Mouse (Mus musculus) liver, adult 2 months (tissue): ENCODE data around the gene Ctbp2. TPM values are rescaled to one million over a fixed set of nuclear protein-coding genes. Genes with fewer than 3 reads are reported as not detected.

Source experiments
- DNase-seq: peaks from one replicate; pipeline ENCODE4 v3.0.0-alpha.2; 2011; ENCODE audit warnings: low read depth, low spot score; ENCODE audit errors: extremely low read depth
- H3K27ac ChIP-seq: fragments of 200-500 bp; replicated peaks from 2 replicates; pipeline ENCODE4 v1.5.1; 2012; ENCODE audit warnings: low read depth, mild to moderate bottlenecking, control low read depth, inconsistent platforms, low read length; ENCODE audit not compliant: insufficient read depth
- H3K27me3 ChIP-seq: fragments of 200-500 bp; 2 replicates; pipeline ENCODE4 v1.6.1; 2012; ENCODE audit warnings: mild to moderate bottlenecking, moderate library complexity, low read length, inconsistent platforms; ENCODE audit not compliant: control insufficient read depth, insufficient read depth
- H3K36me3 ChIP-seq: fragments of 200-500 bp; 2 replicates; pipeline ENCODE4 v1.6.1; 2012; ENCODE audit warnings: low read length, inconsistent platforms; ENCODE audit not compliant: control insufficient read depth, insufficient read depth
- H3K4me1 ChIP-seq: fragments of 200-500 bp; 2 replicates; pipeline ENCODE4 v1.6.1; 2011; ENCODE audit warnings: low read length; ENCODE audit not compliant: control insufficient read depth, insufficient read depth
- H3K4me3 ChIP-seq: fragments of 200-500 bp; 2 replicates; pipeline ENCODE4 v1.5.1; 2011; ENCODE audit warnings: low read depth, mild to moderate bottlenecking, control low read depth, low read length, moderate library complexity; ENCODE audit not compliant: insufficient read depth
- H3K79me2 ChIP-seq: fragments of 200-500 bp; 2 replicates; pipeline ENCODE4 v1.6.1; 2012; ENCODE audit warnings: inconsistent platforms, mild to moderate bottlenecking, low read length, moderate library complexity; ENCODE audit not compliant: control insufficient read depth, insufficient read depth
- H3K9ac ChIP-seq: fragments of 200-500 bp; 2 replicates; pipeline ENCODE4 v1.6.1; 2012; ENCODE audit warnings: low read depth, mild to moderate bottlenecking, control low read depth, inconsistent platforms, low read length
- CTCF ChIP-seq: fragments of 200-500 bp; IDR thresholded peaks from 2 replicates; pipeline ENCODE4 v1.5.1; 2011; ENCODE audit warnings: low read depth, low read length, control low read depth
- POLR2A ChIP-seq: fragments of 200-500 bp; IDR thresholded peaks from 2 replicates; pipeline ENCODE4 v1.6.1; 2011; ENCODE audit warnings: low read length, control low read depth; ENCODE audit not compliant: insufficient read depth; ENCODE audit errors: extremely low read depth
- WGBS: fragments of 180-500 bp; shearing (Covaris S2); methylation state at CpG from one replicate; pipeline ENCODE4 v1.1.7; 2018; 5-methylcytosine and 5-hydroxymethylcytosine counted together
- polyA plus RNA-seq: library from polyadenylated mRNA; depleted of rRNA; stranded (reverse); fragments of >200 nt; gene quantifications from 2 replicates; pipeline ENCODE4 v1.2.3, GENCODE M21; 2012
- total RNA-seq: library from RNA; depleted of rRNA; stranded (reverse); fragments of >200 nt; gene quantifications from 2 replicates; pipeline ENCODE4 v1.2.3, GENCODE M21; 2014

Ctbp2 gene
- total and polyA plus RNA-seq, 2 experiments, result 2.2 to 3.8 TPM

GRCm38 (mm10) chr7:133094711-133095495 lies 29.3 kb downstream of the Ctbp2 start:
- Histone ChIP-seq H3K36me3 (no peaks in the 10 kb centered on the region), H3K27me3 (no peaks in the 10 kb centered on the region), H3K9ac (no peak overlapping the region), H3K4me1 (no peaks in the 10 kb centered on the region; the same call in 1 of the 2 replicates), H3K4me3 (no peak overlapping the region), H3K27ac (no peak overlapping the region), H3K79me2 (no peaks in the 10 kb centered on the region)
- no peak for TF ChIP-seq CTCF
- no peak for TF ChIP-seq POLR2A
- 81% methylated on average over 9 of the region's 9 CpGs for WGBS
- DNase-seq, result no peak

GRCm38 (mm10) chr7:133094161-133094560 lies 30.0 kb downstream of the Ctbp2 start:
- H3K27ac ChIP-seq, result no peak overlapping the region

GRCm38 (mm10) chr7:133093731-133094130 lies 30.4 kb downstream of the Ctbp2 start:
- no peaks in the 10 kb centered on the region for H3K36me3 ChIP-seq
- H3K4me3 ChIP-seq, result no peak overlapping the region
- no peaks in the 10 kb centered on the region for H3K27me3 ChIP-seq
- no peaks in the 10 kb centered on the region; the same call in 1 of the 2 replicates for H3K4me1 ChIP-seq
- H3K27ac ChIP-seq, result no peak overlapping the region
- 93% methylated on average over 5 of the region's 5 CpGs for WGBS
- DNase-seq, result no peak
- no peaks in the 10 kb centered on the region for H3K79me2 ChIP-seq
- no peak for TF ChIP-seq CTCF
- H3K9ac ChIP-seq, result no peak overlapping the region

More at GRCm38 (mm10) chr7:133094161-133094560, 30.0 kb downstream of the Ctbp2 start:
- Histone ChIP-seq H3K27me3 (no peaks in the 10 kb centered on the region), H3K9ac (no peak overlapping the region), H3K79me2 (no peaks in the 10 kb centered on the region), H3K4me3 (no peak overlapping the region), H3K4me1 (no peaks in the 10 kb centered on the region; the same call in 1 of the 2 replicates), H3K36me3 (no peaks in the 10 kb centered on the region)
- WGBS, result 85% methylated on average over 3 of the region's 3 CpGs
- DNase-seq, result no peak
- TF ChIP-seq POLR2A, result no peak
- TF ChIP-seq CTCF, result no peak

- H3K27me3 ChIP-seq, result no peaks in the 10 kb centered on the region
- H3K36me3 ChIP-seq, result no peaks in the 10 kb centered on the region
- no peak for TF ChIP-seq POLR2A
- no peak for TF ChIP-seq CTCF
- no peak overlapping the region for H3K4me3 ChIP-seq
- DNase-seq, result no peak
- H3K79me2 ChIP-seq, result no peaks in the 10 kb centered on the region; the same call in 1 of the 2 replicates
- H3K9ac ChIP-seq, result no peak overlapping the region
- H3K27ac ChIP-seq, result no peak overlapping the region
- WGBS, result 82% methylated on average over 4 of the region's 4 CpGs
- no peaks in the 10 kb centered on the region; the same call in 1 of the 2 replicates for H3K4me1 ChIP-seq
Measured at GRCm38 (mm10) chr7:133090641-133091040, 33.5 kb downstream of the Ctbp2 start.

GRCm38 (mm10) chr7:133089621-133090260 lies 34.4 kb downstream of the Ctbp2 start:
- no peak overlapping the region for H3K9ac ChIP-seq
- H3K27me3 ChIP-seq, result no peaks in the 10 kb centered on the region
- H3K4me1 ChIP-seq, result no peaks in the 10 kb centered on the region; the same call in 1 of the 2 replicates
- no peaks in the 10 kb centered on the region; the same call in 1 of the 2 replicates for H3K79me2 ChIP-seq
- no peak overlapping the region for H3K27ac ChIP-seq
- TF ChIP-seq POLR2A (no peak), CTCF (no peak)
- 85% methylated on average over 11 of the region's 11 CpGs for WGBS
- DNase-seq, result no peak
- no peak overlapping the region for H3K4me3 ChIP-seq
- H3K36me3 ChIP-seq, result no peaks in the 10 kb centered on the region

GRCm38 (mm10) chr7:133088830-133089261 lies 35.3 kb downstream of the Ctbp2 start:
- Histone ChIP-seq H3K27me3 (no peaks in the 10 kb centered on the region), H3K4me3 (peak overlapping the region; percentile 20; the same call in 1 of the 2 replicates), H3K9ac (0 out of 2 replicates have a peak overlapping the region, but pooled peaks have one; percentile 14), H3K4me1 (no peaks in the 10 kb centered on the region; the same call in 1 of the 2 replicates), H3K36me3 (no peaks in the 10 kb centered on the region), H3K27ac (peak overlapping the region; percentile 60; the same call in 1 of the 2 replicates), H3K79me2 (no peaks in the 10 kb centered on the region; the same call in 1 of the 2 replicates)
- TF ChIP-seq POLR2A, result no peak
- TF ChIP-seq CTCF, result no peak
- 49% methylated on average over 11 of the region's 11 CpGs for WGBS
- DNase-seq, result no peak
